Mouse (Mus musculus) heart, embryonic 12.5 days (tissue): ENCODE data around the gene Pde4a. TPM values are rescaled to one million over a fixed set of nuclear protein-coding genes. Genes with fewer than 3 reads are reported as not detected.

Experiments used
- ATAC-seq: fragments of 200-750 bp; cut with Nextera tagmentation; 2 replicates; pipeline ENCODE4 v1.8.0; 2017; ENCODE audit warnings: moderate TSS enrichment, moderate library complexity; ENCODE audit not compliant: insufficient number of reproducible peaks, low FRiP score
- H3K27ac ChIP-seq: fragments of 300-500 bp; sonication (generic); 2 replicates; pipeline ENCODE4 v1.5.1; 2016; ENCODE audit warnings: mild to moderate bottlenecking, moderate library complexity; ENCODE audit not compliant: poor library complexity, severe bottlenecking
- H3K27me3 ChIP-seq: fragments of 300-500 bp; sonication (generic); replicated peaks from 2 replicates; pipeline ENCODE4 v1.6.1; 2016; ENCODE audit warnings: mild to moderate bottlenecking, moderate library complexity
- H3K36me3 ChIP-seq: fragments of 300-500 bp; sonication (generic); 2 replicates; pipeline ENCODE4 v1.6.1; 2016; ENCODE audit warnings: mild to moderate bottlenecking, moderate library complexity
- H3K4me1 ChIP-seq: fragments of 300-500 bp; sonication (generic); replicated peaks from 2 replicates; pipeline ENCODE4 v1.6.1; 2016; ENCODE audit warnings: mild to moderate bottlenecking
- H3K4me2 ChIP-seq: fragments of 300-500 bp; sonication (generic); 2 replicates; pipeline ENCODE4 v1.6.1; 2016; ENCODE audit warnings: mild to moderate bottlenecking, moderate library complexity
- H3K4me3 ChIP-seq: fragments of 300-500 bp; sonication (generic); 2 replicates; pipeline ENCODE4 v1.5.1; 2016; ENCODE audit warnings: mild to moderate bottlenecking
- H3K9ac ChIP-seq: fragments of 300-500 bp; sonication (generic); 2 replicates; pipeline ENCODE4 v1.6.1; 2016; ENCODE audit warnings: mild to moderate bottlenecking, moderate library complexity
- H3K9me3 ChIP-seq: fragments of 300-500 bp; sonication (generic); replicated peaks from 2 replicates; pipeline ENCODE4 v1.6.1; 2016; ENCODE audit warnings: mild to moderate bottlenecking, moderate library complexity
- WGBS: fragments of 180-500 bp; shearing (Covaris S2); methylation state at CpG from one replicate; pipeline ENCODE4 v1.1.7; 2016; 5-methylcytosine and 5-hydroxymethylcytosine counted together
- polyA plus RNA-seq: library from polyadenylated mRNA; unstranded; fragments of >200 nt; fragmentation: Nextera tagmentation; extraction: Ambion mirVana; gene quantifications from 2 replicates; pipeline ENCODE4 v1.2.1, GENCODE M21; 2016

The Pde4a gene
- polyA plus RNA-seq, 1 experiment from 2014 or later, result 10.2 TPM

DNA sequence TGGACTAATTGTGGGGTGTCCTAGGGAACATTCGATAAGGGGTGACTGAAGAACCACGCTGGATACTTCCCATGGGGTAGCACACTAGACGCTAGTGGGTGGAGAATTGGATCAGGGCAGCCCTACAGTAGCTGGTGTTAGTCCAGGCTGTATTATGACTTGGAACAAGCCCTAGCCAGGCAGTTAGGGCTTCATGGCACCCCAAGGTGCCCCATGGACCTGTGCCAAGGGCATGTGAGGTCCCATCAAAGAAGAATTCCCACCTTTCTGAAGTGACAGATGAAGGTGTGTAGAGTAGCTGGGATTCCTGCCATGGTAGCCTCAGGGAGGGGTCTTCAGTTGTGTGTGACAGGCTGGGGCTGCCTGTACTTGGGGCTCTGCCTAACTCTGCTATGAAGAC lies 1.0 kb downstream of the Pde4a start:
- peak overlapping the region; percentile 99 for H3K4me2 ChIP-seq
- no peaks in the 10 kb centered on the region for H3K9me3 ChIP-seq
- H3K27me3 ChIP-seq, result peaks cover 46% of the 10 kb centered on the region
- peak overlapping the region; percentile 61 for H3K4me3 ChIP-seq
- no peak overlapping the region for H3K27ac ChIP-seq
- H3K9ac ChIP-seq, result peak overlapping the region; percentile 84
- peaks cover 57% of the 10 kb centered on the region for H3K4me1 ChIP-seq
- WGBS, result 29% methylated on average over 3 of the region's 3 CpGs
- H3K36me3 ChIP-seq, result no peaks in the 10 kb centered on the region
- no peak for ATAC-seq

DNA sequence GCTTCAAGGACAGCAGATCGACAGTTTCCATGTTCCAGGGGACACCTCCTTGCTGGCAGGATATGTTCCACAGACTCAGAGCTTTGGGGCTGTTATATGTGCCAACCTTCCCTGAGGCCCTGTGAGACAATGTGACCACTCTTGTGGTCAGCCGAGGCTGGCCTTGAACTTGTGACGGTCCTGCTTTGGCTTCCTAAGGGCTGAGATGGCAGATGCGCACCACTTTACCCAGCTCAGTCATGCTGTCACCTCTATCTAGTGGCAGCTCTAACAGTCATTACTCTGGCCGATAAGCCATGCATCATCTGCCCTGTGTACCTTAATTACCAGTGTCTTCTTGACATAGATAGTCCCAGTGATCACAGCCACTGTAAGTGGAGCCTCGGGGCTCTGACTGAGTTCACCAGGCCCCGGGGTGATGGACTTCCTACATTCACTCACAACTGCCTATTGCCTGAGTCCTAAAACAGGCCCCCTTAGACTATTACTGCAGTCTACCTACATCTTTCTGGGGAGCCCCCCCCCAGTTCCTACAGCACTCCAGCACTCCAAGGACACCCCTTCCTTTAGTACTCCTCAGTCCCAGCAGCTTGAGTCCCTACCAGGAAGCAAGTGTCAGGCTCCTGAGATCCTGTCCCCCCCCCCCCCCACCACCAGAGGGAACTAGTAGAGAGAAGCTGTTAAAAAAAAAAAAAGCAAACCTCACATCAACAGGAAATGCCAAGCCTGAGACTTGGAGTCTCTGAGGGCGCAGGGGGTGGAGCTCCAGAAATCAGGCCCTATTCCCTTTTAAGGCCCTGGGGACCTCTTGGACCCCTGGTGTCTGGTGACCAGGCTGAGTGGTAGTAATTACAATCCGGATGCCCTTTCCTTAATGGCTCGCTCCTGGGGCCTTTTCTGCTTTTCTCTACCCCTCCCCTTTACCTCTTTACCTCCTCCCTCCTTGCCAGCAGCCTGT lies 1.9 kb downstream of the Pde4a start:
- ATAC-seq, result no peak
- 34% methylated on average over 10 of the region's 10 CpGs for WGBS
- peaks cover 63% of the 10 kb centered on the region for H3K4me1 ChIP-seq

DNA sequence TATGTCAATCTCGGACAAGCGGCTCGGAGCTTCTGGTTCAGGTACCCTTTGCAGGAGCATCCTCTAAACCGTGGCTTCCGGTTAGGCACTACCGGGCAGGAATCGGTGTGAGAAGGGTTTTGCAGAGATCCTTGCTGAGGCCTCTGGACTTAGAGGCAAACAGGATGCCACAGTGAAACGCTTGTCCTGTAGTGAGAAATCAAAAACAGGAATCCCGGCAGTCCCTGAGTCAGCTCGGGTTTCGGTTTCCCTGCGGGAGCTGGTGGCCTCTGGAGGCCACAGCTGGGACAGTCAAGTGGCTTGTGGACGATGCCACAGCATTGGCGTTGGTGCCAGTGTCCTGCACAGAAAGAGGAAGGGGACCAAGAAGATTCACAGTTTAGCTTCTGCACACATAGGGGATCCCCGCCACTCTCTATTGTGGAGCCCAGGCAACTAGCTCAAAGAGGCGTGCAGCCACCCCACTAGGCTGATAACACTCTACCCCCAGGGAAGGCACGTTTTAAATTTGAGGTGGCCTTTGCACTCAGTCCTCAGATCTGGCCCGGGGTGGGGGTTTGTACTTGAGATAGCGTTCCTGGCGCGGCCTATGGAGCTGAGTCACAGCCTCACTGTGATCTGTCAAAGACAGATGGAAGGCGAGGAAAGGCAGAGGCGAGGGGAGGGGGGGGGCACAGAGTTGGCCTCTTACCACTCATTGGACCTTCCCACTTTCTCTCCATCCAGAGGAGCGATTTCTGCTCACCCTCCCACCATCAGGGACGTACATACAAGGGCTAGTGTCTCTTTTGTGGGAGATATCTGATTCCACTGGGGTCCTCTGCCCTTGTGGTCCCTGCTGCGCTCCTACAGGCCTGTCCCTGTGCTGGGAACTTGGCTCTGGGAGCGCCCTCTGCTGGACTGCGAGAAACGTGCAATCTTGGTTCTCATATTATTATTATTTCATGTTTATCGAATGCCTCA lies 2.9 kb downstream of the Pde4a start:
- H3K9ac ChIP-seq, result peak overlapping the region; percentile 84
- H3K4me1 ChIP-seq, result peaks cover 63% of the 10 kb centered on the region

More for the DNA sequence above, 1.9 kb downstream of the Pde4a start:
- Histone ChIP-seq H3K9ac (peak overlapping the region; percentile 84), H3K27me3 (peaks cover 42% of the 10 kb centered on the region), H3K4me2 (peak overlapping the region; percentile 99), H3K36me3 (no peaks in the 10 kb centered on the region), H3K9me3 (no peaks in the 10 kb centered on the region), H3K27ac (peak overlapping the region; percentile 94), H3K4me3 (peak overlapping the region; percentile 61)

GRCm38 (mm10) chr9:21169157-21169556 lies 3.6 kb downstream of the Pde4a start:
- 29% methylated on average over 1 of the region's 1 CpGs for WGBS
- Histone ChIP-seq H3K4me3 (no peak overlapping the region), H3K36me3 (no peaks in the 10 kb centered on the region), H3K27ac (peak overlapping the region; percentile 94), H3K9ac (peak overlapping the region; percentile 84; the same call in 1 of the 2 replicates), H3K4me1 (peaks cover 60% of the 10 kb centered on the region), H3K9me3 (no peaks in the 10 kb centered on the region), H3K4me2 (peak overlapping the region; percentile 99), H3K27me3 (peaks cover 29% of the 10 kb centered on the region)
- ATAC-seq, result no peak

More for the DNA sequence above, 2.9 kb downstream of the Pde4a start:
- Histone ChIP-seq H3K4me2 (peak overlapping the region; percentile 99), H3K27ac (peak overlapping the region; percentile 94), H3K36me3 (no peaks in the 10 kb centered on the region), H3K9me3 (no peaks in the 10 kb centered on the region), H3K27me3 (peaks cover 36% of the 10 kb centered on the region), H3K4me3 (peak overlapping the region; percentile 42)
- ATAC-seq, result peak; percentile 82
- 1% methylated on average over 30 of the region's 30 CpGs for WGBS

DNA sequence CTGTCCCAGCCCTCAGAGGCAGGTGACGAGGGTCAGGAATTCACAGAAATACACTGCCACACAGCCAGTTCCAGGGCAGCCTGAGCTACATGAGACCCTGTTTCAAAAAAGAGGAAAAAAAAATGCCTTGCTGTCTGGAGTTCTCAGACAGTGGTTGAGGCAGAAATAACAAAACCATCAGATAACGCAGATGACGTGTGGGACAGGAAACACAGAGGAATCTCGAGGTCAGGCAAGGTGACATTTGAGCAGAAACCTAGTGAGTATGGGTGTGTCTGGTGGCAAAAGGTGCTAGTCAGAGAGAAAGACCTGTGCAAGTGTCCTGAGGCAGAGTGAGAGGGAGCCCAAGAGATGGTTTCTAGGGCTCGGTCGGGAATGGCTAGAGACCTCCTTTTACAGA lies 6.8 kb downstream of the Pde4a start:
- Histone ChIP-seq H3K27me3 (no peaks in the 10 kb centered on the region), H3K4me1 (peaks cover 28% of the 10 kb centered on the region), H3K36me3 (no peaks in the 10 kb centered on the region), H3K9ac (no peak overlapping the region), H3K9me3 (no peaks in the 10 kb centered on the region), H3K4me3 (no peak overlapping the region), H3K27ac (no peak overlapping the region), H3K4me2 (no peak overlapping the region)
- 56% methylated on average over 6 of the region's 6 CpGs for WGBS
- no peak for ATAC-seq

DNA sequence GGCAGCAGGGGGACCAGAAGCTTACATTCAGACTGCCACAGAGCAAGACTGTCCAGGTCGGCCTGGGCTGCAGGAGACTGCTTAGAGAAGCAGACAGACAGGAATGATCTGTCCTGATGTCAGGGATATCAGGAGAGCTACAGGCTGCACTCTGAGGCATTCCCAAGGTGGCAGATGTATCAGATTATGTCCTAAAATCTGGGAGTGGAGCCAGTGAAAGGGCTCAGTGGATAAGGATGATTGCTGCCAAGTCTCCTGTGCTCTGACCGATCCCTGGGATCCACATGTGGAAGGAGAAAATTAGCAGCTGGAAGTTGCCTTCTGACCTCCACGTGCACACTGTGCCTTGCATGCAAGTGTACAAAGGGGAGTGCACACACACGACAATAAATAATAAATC lies 14.9 kb downstream of the Pde4a start:
- ATAC-seq, result no peak
- no peak overlapping the region for H3K4me2 ChIP-seq
- no peaks in the 10 kb centered on the region for H3K36me3 ChIP-seq
- H3K27me3 ChIP-seq, result 0 out of 2 replicates have a peak, but pooled peaks cover 9% of the 10 kb centered on the region
- peaks cover 43% of the 10 kb centered on the region for H3K4me1 ChIP-seq
- H3K9ac ChIP-seq, result no peak overlapping the region; the same call in 1 of the 2 replicates
- H3K9me3 ChIP-seq, result no peaks in the 10 kb centered on the region
- no peak overlapping the region for H3K27ac ChIP-seq
- 59% methylated on average over 4 of the region's 4 CpGs for WGBS
- no peak overlapping the region for H3K4me3 ChIP-seq

DNA sequence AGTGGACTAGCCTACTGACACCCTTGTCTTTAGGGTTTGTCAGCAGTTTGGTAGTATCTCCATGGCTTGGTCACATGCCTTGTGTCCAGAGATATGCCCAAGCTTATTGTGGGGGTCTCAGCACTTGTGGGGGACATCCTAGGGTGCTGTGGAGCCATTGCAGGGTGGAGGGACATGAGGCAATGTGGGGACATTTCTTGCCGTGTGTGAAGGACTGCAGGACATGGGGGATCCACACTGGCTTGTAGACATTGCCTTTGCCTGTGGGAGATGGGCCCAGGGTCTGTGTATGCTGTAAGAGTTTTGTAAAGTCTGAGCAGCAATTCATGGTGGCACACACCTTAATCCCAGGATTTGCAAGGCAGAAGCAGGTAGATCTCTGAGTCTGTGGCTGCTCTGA lies 15.3 kb downstream of the Pde4a start:
- no peak overlapping the region for H3K4me3 ChIP-seq
- 66% methylated on average over 1 of the region's 1 CpGs for WGBS
- H3K9me3 ChIP-seq, result no peaks in the 10 kb centered on the region
- no peak overlapping the region for H3K9ac ChIP-seq
- peak overlapping the region; percentile 22; the same call in 1 of the 2 replicates for H3K27ac ChIP-seq
- H3K27me3 ChIP-seq, result 0 out of 2 replicates have a peak, but pooled peaks cover 12% of the 10 kb centered on the region
- H3K4me1 ChIP-seq, result peaks cover 48% of the 10 kb centered on the region
- H3K36me3 ChIP-seq, result no peaks in the 10 kb centered on the region
- no peak for ATAC-seq
- H3K4me2 ChIP-seq, result no peak overlapping the region

DNA sequence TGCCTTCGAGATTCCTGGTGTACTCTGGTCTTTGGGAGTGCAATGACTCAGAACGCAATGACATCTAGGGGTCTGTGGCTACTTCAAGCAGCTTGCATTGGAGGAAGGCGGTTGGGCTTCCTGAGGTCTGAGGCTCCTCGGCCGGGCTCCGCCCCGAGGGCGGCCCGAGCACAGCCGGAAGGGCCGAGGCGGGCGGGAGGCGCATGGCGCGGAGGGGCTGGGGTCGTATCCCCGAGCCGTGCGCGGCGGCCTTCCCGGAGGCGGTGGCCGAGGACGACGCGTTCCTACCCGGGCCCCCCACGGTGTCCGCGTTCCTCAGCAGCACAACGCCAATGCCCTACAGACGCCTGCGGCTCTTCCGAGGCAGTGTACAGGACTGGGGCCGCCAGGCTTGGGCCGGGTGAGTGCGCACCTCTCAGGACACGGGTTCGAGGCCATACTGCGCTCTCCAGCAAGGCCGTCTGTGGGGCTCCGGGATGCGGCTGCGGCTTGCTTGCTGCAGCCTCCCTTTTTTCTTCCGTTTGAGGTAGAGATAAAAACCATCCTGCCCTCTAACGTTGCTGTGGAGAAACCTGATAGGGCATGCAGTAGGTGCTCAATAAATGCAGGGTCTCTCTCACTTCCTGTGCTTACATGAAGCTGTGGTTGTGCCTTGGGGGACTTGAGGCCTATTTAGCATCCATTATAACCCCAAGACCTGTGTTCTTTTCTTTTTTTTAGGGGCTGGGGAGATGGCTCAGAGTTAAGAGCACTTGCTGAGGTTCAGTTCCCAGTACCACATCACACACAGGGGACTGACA lies 16.1 kb downstream of the Pde4a start:
- no peaks in the 10 kb centered on the region for H3K9me3 ChIP-seq
- H3K27ac ChIP-seq, result no peak overlapping the region
- H3K4me1 ChIP-seq, result peaks cover 54% of the 10 kb centered on the region
- peak overlapping the region; percentile 71 for H3K4me2 ChIP-seq
- 0 out of 2 replicates have a peak, but pooled peaks cover 12% of the 10 kb centered on the region for H3K27me3 ChIP-seq
- H3K9ac ChIP-seq, result peak overlapping the region; percentile 55
- WGBS, result 5% methylated on average over 48 of the region's 48 CpGs
- no peaks in the 10 kb centered on the region for H3K36me3 ChIP-seq
- H3K4me3 ChIP-seq, result peak overlapping the region; percentile 48
- 0 out of 2 replicates have a peak, but pooled peaks have one; percentile 34 for ATAC-seq

- 74% methylated on average over 6 of the region's 6 CpGs for WGBS
- Histone ChIP-seq H3K27me3 (0 out of 2 replicates have a peak, but pooled peaks cover 12% of the 10 kb centered on the region), H3K27ac (no peak overlapping the region; the same call in 1 of the 2 replicates), H3K9ac (peak overlapping the region; percentile 71; the same call in 1 of the 2 replicates), H3K36me3 (no peaks in the 10 kb centered on the region), H3K4me2 (peak overlapping the region; percentile 85), H3K4me3 (peak overlapping the region; percentile 57; the same call in 1 of the 2 replicates), H3K9me3 (no peaks in the 10 kb centered on the region), H3K4me1 (peaks cover 54% of the 10 kb centered on the region)
- ATAC-seq, result no peak
These were observed 17.9 kb downstream of the Pde4a start for GRCm38 (mm10) chr9:21183421-21183820.

DNA sequence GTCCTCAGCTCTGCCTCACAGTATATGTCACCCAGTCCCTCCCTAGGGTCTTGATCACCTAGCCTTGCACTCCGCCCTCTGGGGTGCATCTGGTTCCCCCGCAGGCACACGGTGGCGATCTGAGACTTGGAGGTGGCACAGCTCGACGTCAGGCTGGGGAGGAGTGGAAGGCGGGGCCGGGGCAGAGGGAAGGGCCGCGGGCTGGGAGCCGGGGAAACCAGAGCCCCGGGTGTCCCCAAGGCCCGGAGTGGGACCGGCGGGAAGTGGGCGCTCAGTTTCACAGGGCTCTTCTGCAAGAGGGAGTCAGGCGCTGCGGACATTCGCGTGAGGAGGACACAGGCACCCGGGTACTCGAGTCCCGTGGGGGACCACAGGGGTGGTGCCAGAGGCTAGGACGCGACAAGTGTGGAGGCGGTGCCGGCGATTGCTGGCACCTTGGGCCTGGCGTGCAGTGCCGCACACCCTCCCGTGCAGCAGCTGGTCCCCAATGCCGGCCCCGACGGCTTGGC lies 18.4 kb downstream of the Pde4a start:
- Histone ChIP-seq H3K4me2 (peak overlapping the region; percentile 85), H3K4me1 (peaks cover 54% of the 10 kb centered on the region), H3K9ac (peak overlapping the region; percentile 71), H3K36me3 (no peaks in the 10 kb centered on the region), H3K4me3 (peak overlapping the region; percentile 57), H3K9me3 (no peaks in the 10 kb centered on the region), H3K27ac (peak overlapping the region; percentile 1; the same call in 1 of the 2 replicates), H3K27me3 (0 out of 2 replicates have a peak, but pooled peaks cover 12% of the 10 kb centered on the region)
- WGBS, result 5% methylated on average over 34 of the region's 34 CpGs
- peak; percentile 50; the same call in 1 of the 2 replicates for ATAC-seq
